Mouse (Mus musculus) MEL (cell line): Measurements from ENCODE around the gene Fam192a.

Experiments
- CTCF ChIP-seq, 3 experiments: IDR thresholded peaks in 2 of 3; conservative IDR thresholded peaks in 1 of 3; 2 replicates each; pipeline ENCODE4 v1.5.1; 2011 to 2012; ENCODE audit warnings: low read length in 3 of 3, low read depth in 2 of 3, mild to moderate bottlenecking in 2 of 3, improper control_type of control experiment in 1 of 3, inconsistent platforms in 1 of 3, mixed read lengths in 1 of 3, moderate library complexity in 1 of 3; ENCODE audit not compliant: control insufficient read depth in 1 of 3, insufficient read depth in 1 of 3, poor library complexity in 1 of 3, severe bottlenecking in 1 of 3
- EP300 ChIP-seq, 2 experiments: IDR thresholded peaks; 2 replicates each; pipeline ENCODE4 v1.6.1; 2011; ENCODE audit warnings: improper control_type of control experiment in 2 of 2, low read length in 2 of 2, low read depth in 1 of 2, mild to moderate bottlenecking in 1 of 2
- ETS1 ChIP-seq: IDR thresholded peaks from 2 replicates; pipeline ENCODE4 v1.6.1; 2012; ENCODE audit warnings: low read depth, mild to moderate bottlenecking, inconsistent platforms, low read length, improper control_type of control experiment, moderate library complexity
- GATA1 ChIP-seq: IDR thresholded peaks from 2 replicates; pipeline ENCODE4 v1.6.1; 2011; ENCODE audit warnings: low read depth, low read length, improper control_type of control experiment
- MAX ChIP-seq: IDR thresholded peaks from 2 replicates; pipeline ENCODE4 v1.6.1; 2011; ENCODE audit warnings: low read length, improper control_type of control experiment
- MXI1 ChIP-seq: IDR thresholded peaks from 2 replicates; pipeline ENCODE4 v1.6.1; 2011; ENCODE audit warnings: mild to moderate bottlenecking, low read depth, low read length, improper control_type of control experiment
- POLR2A ChIP-seq, 2 experiments: IDR thresholded peaks; 2 replicates each; pipeline ENCODE4 v1.6.1; 2011 to 2012; ENCODE audit warnings: low read length in 2 of 2, mild to moderate bottlenecking in 2 of 2, control low read depth in 1 of 2, improper control_type of control experiment in 1 of 2, low read depth in 1 of 2, moderate library complexity in 1 of 2; ENCODE audit not compliant: control insufficient read depth in 1 of 2, insufficient read depth in 1 of 2, poor library complexity in 1 of 2
- RCOR1 ChIP-seq: IDR thresholded peaks from 2 replicates; pipeline ENCODE4 v1.6.1; 2012; ENCODE audit warnings: low read depth, mild to moderate bottlenecking, inconsistent platforms, low read length, improper control_type of control experiment

GRCm38 (mm10) chr8:94537456-94537855, 64.3 kb downstream of the Fam192a start:
- TF ChIP-seq MAX = no peak
- no peak for TF ChIP-seq RCOR1
- no peak for TF ChIP-seq CTCF (IDR thresholded peaks at IDR 0.05 in 2 of 3, conservative IDR thresholded peaks at IDR 0.05 in 1 of 3; ENCODE audit: control insufficient read depth in 1 of 3, insufficient read depth in 1 of 3, low read depth in 2 of 3, low read length in 3 of 3, poor library complexity in 1 of 3, severe bottlenecking in 1 of 3)
- TF ChIP-seq GATA1 = no peak
- no peak for TF ChIP-seq EP300 (IDR thresholded peaks at IDR 0.05; ENCODE audit: low read depth in 1 of 2, low read length in 2 of 2)
- no peak for TF ChIP-seq ETS1
- TF ChIP-seq MXI1 = no peak
- TF ChIP-seq POLR2A (IDR thresholded peaks at IDR 0.05; ENCODE audit: control insufficient read depth in 1 of 2, insufficient read depth in 1 of 2, low read depth in 1 of 2, low read length in 2 of 2, poor library complexity in 1 of 2) = no peak
